Mouse (Mus musculus): ENCODE data around the gene Rgl1. TPM values are rescaled to one million over a fixed set of nuclear protein-coding genes. Genes with fewer than 3 reads are reported as not detected.

Gene Rgl1
- polyA plus RNA-seq, 1 experiment: 14.7 TPM

DNA sequence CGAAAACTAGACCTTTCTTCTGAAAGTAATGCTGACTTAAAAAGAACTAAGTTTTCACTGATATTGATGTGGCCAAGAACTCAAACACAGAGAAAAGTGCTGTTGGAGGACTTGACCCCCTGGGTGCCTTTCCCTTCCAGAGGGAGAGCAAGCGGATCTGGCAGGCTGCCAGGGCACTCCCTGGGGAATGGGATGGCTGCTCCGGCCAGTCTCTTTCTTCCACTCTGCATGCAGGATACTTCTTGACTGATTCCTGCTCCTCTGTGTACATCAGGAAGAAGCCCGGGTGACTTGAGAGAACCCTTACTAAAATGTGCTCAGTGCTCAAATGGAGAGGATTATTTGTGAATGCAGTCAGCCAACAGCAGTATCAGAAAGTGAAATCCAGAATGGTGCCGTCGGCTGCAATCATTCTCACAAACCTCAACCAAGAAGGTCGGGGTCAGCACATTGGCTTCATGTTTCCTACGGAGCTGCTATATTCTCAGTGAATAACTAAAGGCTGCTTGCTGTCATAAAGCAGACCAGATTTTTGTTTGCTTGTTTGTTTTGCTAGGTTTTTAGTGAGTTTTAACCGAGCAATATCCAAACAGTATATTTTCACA lies 176.7 kb downstream of the Rgl1 start:
- H3K27ac ChIP-seq (replicated peaks; ENCODE audit: low read depth, low read length): peak overlapping the region; percentile 54; the same call in 1 of the 2 replicates
- H3K4me1 ChIP-seq (ENCODE audit: control insufficient read depth, insufficient read depth, insufficient read length, low read length): peaks cover 40% of the 10 kb centered on the region
- no peak overlapping the region for H3K4me3 ChIP-seq (ENCODE audit: insufficient read depth, low read depth, low read length)

DNA sequence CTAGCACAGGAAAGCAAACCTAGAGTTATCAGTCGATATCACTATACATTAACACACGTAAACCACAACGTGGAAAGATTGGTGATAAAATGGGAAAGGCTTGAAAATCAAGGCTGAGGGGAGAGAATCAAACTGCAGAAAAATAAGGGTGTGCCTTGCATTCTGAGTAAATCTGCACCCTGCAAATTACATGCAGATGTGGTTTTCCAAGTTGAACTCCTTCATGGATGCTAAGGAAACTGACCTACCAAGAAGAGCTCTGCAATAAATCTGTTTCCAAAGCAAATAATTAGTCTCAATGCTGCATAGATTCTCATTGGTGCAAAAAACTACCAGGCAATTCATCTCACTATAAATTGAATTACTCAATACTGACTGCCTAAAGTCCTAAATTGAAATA lies 178.7 kb downstream of the Rgl1 start:
- Histone ChIP-seq H3K4me3 (ENCODE audit: insufficient read depth, low read depth, low read length) (no peak overlapping the region), H3K4me1 (ENCODE audit: control insufficient read depth, insufficient read depth, insufficient read length, low read length) (peaks cover 36% of the 10 kb centered on the region), H3K27ac (replicated peaks; ENCODE audit: low read depth, low read length) (peak overlapping the region; percentile 22; the same call in 1 of the 2 replicates)

DNA sequence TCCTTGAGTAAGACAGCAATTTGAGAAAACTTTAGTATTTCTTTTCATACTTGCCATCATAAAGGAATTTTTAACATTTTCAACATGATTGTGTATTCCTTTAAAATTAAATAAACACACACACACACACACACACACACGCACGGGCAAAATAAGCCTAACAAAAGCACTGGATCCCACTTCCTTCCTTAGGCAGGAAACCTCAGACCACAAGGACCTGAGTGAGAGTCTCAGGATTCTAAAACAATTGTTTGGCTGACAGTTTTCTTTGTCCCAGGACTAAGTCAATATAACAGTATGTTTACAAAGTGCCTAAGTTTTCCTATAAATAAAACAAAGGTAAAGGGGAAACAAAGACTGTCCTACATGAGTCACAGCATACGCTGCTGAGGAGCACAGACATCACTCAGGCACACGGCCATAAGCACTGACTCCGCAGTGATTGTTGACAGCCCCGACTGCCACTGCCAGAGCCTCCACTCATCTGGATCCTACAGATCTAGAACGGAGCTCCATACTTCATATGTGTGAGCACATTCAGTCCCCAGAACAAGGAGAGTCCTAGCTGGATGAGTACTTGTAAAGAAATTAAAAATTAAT lies 180.7 kb downstream of the Rgl1 start:
- H3K4me1 ChIP-seq (ENCODE audit: control insufficient read depth, insufficient read depth, insufficient read length, low read length): peaks cover 43% of the 10 kb centered on the region
- peak overlapping the region; percentile 82 for H3K27ac ChIP-seq (replicated peaks; ENCODE audit: low read depth, low read length)
- H3K4me3 ChIP-seq (ENCODE audit: insufficient read depth, low read depth, low read length): no peak overlapping the region

DNA sequence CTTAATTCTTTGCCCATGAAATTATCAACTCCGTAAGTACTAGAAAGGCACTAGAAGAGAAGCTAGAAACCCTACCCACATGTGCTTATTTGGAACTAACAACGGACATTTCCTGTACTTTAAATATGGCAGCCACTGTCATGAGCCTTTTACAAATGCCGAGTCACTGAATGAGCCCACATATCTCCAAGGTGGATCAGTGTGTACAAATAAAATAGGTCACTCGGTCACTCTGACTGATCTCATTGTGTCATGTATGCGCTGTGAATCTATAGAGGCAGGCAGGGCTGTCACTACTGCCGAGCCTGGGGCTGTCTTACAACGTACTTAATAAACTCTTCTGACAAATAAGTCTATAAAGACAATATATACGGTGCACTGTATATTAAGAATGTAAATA lies 181.2 kb downstream of the Rgl1 start:
- peaks cover 44% of the 10 kb centered on the region for H3K4me1 ChIP-seq (ENCODE audit: control insufficient read depth, insufficient read depth, insufficient read length, low read length)
- H3K27ac ChIP-seq (replicated peaks; ENCODE audit: low read depth, low read length): peak overlapping the region; percentile 48; the same call in 1 of the 2 replicates
- no peak overlapping the region for H3K4me3 ChIP-seq (ENCODE audit: insufficient read depth, low read depth, low read length)

DNA sequence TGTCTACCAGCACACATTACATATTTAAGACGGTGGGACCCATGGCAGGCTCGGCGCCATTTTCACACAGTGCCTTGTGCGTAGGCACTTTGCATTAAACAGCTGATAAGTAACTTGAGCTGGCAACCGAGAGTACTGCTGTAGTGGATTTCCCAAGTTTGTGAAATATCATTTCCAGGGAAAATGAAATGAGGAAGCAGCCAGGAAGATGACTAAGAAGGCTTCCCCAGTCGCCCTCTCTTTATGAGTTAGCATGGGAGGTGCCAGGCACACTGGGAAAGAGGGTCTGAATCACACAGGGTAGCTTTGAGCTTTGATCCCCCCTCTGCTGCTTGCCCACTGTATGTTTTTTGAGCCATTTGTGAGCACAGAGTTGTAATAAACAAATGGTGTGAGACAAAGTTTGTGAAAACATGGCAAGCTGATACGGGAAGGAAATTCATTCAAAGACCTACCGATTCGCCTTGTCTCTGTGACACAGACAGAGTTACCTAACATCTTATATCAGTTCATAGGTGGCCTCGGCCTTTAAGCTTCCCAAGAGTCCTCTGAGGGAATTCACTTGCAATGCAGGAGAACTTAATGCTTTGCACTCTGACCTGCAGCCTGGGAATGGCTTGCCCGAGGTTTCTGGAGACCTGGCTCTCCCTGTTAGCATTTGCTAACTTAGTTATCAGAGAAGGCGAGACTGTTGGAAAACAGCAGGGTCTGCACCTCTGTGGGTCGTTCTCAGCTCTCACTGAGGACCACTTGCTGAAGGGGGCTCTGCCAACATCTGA lies 184.8 kb downstream of the Rgl1 start:
- peaks cover 53% of the 10 kb centered on the region for H3K4me1 ChIP-seq (ENCODE audit: control insufficient read depth, insufficient read depth, insufficient read length, low read length)
- H3K27ac ChIP-seq (replicated peaks; ENCODE audit: low read depth, low read length): peak overlapping the region; percentile 65
- H3K4me3 ChIP-seq (ENCODE audit: insufficient read depth, low read depth, low read length): no peak overlapping the region

DNA sequence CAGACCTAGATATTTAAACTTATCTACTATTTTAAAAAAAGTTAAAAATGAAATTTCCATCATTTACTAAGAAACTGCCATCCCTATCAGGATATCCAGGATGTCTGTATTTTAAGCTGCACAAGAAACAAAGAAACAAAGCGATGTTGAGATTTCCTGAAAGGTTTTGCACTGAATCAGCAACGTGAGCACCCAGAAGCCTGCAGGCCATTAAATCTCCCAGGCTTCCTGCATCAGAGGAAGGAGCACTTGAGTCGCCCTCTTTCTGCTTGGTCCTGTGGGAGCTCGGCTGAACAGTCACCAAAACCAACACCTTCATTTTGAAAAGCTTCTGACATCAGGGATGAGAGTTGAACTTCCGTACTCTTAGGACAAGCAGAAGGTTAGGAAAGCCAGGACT lies 187.2 kb downstream of the Rgl1 start:
- no peak overlapping the region for H3K4me3 ChIP-seq (ENCODE audit: insufficient read depth, low read depth, low read length)
- H3K4me1 ChIP-seq (ENCODE audit: control insufficient read depth, insufficient read depth, insufficient read length, low read length): peaks cover 63% of the 10 kb centered on the region
- H3K27ac ChIP-seq (replicated peaks; ENCODE audit: low read depth, low read length): peak overlapping the region; percentile 77

DNA sequence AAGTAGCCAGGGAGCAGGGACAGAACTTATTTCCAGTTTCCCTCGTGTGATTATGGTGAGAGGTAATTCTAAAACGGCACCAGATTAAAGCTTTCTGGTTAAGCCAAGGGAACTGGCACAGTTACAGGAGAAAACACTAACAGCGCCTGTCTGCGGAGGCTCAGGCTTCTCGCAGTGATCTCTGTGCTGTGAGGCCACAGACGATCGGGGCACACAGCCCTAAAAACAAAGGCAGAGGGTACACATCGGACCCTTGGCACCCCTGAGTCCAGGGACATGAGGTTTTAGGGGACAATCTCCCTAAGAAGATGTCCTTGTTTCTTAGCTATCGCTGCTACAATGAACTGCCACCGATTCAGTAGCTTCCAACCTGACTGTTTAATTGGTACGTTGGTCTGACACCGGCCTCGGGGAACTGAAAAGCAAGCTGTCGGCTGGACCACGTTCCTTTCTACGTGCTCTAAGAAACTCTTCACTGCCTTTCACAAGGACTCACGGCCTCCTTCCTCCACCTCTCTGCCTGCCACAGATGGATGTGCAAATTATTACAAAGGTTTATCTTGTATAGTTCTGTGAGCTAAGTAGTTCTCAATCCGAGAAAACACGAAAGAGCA lies 187.9 kb downstream of the Rgl1 start:
- H3K27ac ChIP-seq (replicated peaks; ENCODE audit: low read depth, low read length): peak overlapping the region; percentile 42
- no peak overlapping the region for H3K4me3 ChIP-seq (ENCODE audit: insufficient read depth, low read depth, low read length)
- peaks cover 67% of the 10 kb centered on the region for H3K4me1 ChIP-seq (ENCODE audit: control insufficient read depth, insufficient read depth, insufficient read length, low read length)

DNA sequence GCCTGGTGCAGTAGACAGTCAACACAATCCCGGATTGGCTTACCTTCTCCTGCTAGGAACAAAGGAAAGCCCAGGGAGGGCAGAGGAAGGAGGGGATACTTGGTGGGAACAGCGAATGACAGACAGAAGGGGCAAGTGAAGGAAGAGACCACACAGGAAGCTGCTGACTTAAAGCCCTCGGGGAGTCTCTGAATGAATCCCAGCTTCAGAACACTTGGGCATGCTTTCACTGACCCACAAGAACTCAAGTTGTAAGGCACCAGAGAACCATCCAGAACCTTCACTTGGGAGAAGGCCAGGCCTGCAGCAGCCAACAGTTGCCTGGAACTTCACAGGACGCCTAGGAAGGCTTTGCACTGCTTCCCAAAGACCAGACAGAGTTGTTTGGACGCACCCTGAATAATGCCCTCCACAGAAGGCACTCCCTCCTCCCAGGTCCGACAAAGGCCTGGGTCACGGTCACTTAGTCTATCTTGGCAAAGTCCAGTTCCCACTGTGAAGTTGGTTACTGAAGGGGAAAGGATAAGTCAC lies 189.5 kb downstream of the Rgl1 start:
- peaks cover 65% of the 10 kb centered on the region for H3K4me1 ChIP-seq (ENCODE audit: control insufficient read depth, insufficient read depth, insufficient read length, low read length)
- no peak overlapping the region for H3K27ac ChIP-seq (replicated peaks; ENCODE audit: low read depth, low read length)
- no peak overlapping the region for H3K4me3 ChIP-seq (ENCODE audit: insufficient read depth, low read depth, low read length)

DNA sequence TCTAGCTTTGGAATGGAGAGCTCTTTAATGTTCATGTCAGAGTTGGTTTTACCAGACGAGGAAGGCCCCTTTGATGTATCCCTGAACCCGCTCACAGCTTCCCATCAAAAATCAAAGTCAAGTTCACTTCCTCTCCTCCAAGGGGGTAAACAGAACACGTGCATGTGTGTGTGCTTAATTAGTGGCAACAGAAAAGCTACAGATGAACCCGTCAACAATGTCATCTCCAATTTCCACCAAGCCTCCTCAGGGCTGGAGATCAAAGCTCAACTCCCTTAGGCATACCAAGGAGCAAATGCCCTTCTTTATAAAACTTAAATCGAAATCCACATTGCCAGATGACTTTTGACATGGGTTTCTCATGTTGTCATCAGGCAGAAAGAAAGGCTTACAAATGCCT lies 191.1 kb downstream of the Rgl1 start:
- Histone ChIP-seq H3K4me3 (ENCODE audit: insufficient read depth, low read depth, low read length) (no peak overlapping the region), H3K4me1 (ENCODE audit: control insufficient read depth, insufficient read depth, insufficient read length, low read length) (peaks cover 59% of the 10 kb centered on the region), H3K27ac (replicated peaks; ENCODE audit: low read depth, low read length) (0 out of 2 replicates have a peak overlapping the region, but pooled peaks have one; percentile 3)

DNA sequence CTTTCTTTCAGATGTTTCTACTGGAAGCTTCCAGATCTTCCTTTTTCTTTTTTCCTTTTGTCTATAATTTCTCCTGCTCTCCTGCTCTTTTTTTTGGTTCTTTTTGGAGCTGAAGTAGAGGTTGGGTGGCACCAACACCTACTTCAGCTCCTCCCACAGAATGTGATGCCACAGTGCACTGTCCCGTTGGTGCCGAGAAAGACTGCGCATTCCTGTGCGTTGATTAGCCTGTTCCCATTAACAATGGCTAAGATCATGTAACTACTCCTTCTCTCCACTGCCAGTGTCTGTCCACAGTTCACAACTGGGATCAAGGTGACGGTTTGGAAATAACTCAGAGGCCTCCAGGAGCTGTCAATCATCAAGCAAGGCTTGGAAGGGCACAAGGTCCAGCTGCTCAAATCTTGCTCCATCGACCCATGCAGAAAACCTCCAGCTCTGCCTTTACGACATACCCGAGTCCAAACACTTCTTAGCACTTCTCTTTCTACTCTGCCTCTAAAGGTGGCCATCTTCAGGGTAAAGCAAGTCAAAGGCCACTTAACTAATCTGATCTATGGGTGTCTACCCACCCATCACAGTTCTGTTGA lies 192.6 kb downstream of the Rgl1 start:
- Histone ChIP-seq H3K27ac (replicated peaks; ENCODE audit: low read depth, low read length) (peak overlapping the region; percentile 44), H3K4me1 (ENCODE audit: control insufficient read depth, insufficient read depth, insufficient read length, low read length) (peaks cover 65% of the 10 kb centered on the region), H3K4me3 (ENCODE audit: insufficient read depth, low read depth, low read length) (no peak overlapping the region)

DNA sequence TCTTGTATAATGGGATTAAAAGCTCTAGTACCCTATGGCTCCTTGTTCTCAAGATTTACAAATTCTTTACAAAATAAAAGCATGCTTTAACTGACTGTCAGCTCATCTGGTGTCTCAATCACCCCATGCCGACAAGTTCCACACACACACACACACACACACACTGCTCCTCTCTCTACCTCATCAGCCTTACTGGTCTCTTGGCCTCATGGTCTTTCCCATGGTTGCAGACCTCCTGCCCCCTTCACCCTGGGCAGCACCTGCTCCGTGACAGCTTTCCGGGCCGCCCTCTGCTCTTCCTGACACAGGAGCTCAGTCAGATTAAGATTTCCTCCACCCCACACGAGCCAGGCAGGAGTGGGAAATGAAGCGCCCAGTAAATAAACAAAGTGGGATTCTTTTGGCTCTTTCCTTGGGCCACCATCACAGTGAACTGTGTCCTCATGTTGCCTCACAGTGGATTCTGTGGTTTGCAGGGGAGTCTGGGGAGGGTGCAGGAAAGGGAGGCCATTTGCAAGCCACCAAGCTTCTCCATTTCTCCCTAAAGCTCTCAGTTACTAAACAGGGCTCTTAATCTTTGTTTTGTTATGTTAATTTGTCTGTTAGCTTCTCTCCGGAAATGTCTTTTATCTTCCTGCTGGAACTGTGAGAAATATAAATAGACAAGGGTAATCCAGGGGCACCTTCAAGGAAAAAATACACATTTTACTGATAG lies 193.2 kb downstream of the Rgl1 start:
- no peak overlapping the region for H3K4me3 ChIP-seq (ENCODE audit: insufficient read depth, low read depth, low read length)
- peak overlapping the region; percentile 44 for H3K27ac ChIP-seq (replicated peaks; ENCODE audit: low read depth, low read length)
- peaks cover 63% of the 10 kb centered on the region for H3K4me1 ChIP-seq (ENCODE audit: control insufficient read depth, insufficient read depth, insufficient read length, low read length)

DNA sequence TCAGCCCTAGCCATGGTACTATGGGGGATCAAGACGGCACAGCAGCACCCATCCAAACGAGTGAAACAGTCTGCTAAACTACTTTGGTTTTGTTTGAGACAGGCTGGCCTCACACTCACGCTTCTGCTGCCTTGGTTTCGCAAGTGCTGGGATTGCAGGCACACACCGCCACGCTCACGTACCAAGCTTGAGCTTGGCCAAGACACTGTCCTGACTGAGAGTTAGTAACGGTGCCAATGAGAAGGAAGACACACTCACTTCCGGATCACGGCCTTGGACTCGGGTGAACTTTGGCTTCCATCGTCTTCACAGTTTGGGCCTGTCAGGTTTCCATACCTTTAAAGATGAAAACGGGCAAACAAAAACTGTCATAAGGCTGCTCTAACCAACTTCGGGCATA lies 194.8 kb downstream of the Rgl1 start:
- Histone ChIP-seq H3K27ac (replicated peaks; ENCODE audit: low read depth, low read length) (no peak overlapping the region), H3K4me1 (ENCODE audit: control insufficient read depth, insufficient read depth, insufficient read length, low read length) (peaks cover 63% of the 10 kb centered on the region), H3K4me3 (ENCODE audit: insufficient read depth, low read depth, low read length) (no peak overlapping the region)

DNA sequence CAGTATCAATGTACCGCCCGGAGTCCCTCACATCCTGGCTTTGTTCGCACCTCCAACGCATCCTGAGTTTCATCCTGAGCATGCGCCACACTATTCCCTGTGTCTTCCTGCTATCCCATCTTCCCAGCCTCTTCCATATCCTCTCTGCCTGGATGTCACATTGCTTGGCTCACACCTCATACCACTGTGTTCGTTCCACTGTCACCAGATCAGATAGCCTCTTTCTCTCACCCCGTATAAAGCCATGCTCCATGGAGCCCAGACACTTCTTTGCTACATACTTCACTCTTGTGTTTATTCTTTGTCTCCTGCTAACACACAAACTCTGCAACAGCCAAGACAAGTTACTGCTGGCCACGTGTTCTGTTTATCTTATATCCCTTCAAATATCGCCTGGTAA lies 195.5 kb downstream of the Rgl1 start:
- no peak overlapping the region for H3K27ac ChIP-seq (replicated peaks; ENCODE audit: low read depth, low read length)
- H3K4me1 ChIP-seq (ENCODE audit: control insufficient read depth, insufficient read depth, insufficient read length, low read length): peaks cover 61% of the 10 kb centered on the region
- H3K4me3 ChIP-seq (ENCODE audit: insufficient read depth, low read depth, low read length): no peak overlapping the region

DNA sequence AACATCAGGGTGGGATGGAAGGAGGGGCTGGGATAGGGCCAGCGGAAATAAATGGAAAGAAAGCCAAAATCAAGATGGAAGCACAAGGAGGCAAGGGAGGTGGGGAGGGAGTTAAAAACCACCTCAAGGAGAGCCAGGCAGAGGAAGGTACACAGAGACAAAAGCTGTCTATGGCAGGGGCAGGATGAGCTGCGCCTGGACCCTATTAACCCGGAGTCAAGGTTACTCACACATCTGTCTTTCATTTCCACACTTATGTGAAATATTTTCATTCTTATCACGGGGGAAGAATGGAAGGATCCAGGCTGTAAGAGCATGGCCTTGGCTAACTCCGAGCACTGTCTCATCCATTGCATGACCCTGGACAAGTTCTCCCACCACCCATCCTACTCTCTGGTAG lies 202.9 kb downstream of the Rgl1 start:
- H3K27ac ChIP-seq (replicated peaks; ENCODE audit: low read depth, low read length): 0 out of 2 replicates have a peak overlapping the region, but pooled peaks have one; percentile 29
- no peak overlapping the region for H3K4me3 ChIP-seq (ENCODE audit: insufficient read depth, low read depth, low read length)
- peaks cover 47% of the 10 kb centered on the region for H3K4me1 ChIP-seq (ENCODE audit: control insufficient read depth, insufficient read depth, insufficient read length, low read length)
